Mouse (Mus musculus) E14TG2a.4 (cell line): ENCODE data around the gene Dab2ip.

Experiments used
- CTCF ChIP-seq: conservative IDR thresholded peaks from 2 replicates; pipeline ENCODE4 v1.5.1; 2014; ENCODE audit warnings: low read length
- NANOG ChIP-seq: IDR thresholded peaks from 2 replicates; pipeline ENCODE4 v1.6.1; 2014; ENCODE audit warnings: borderline replicate concordance, low read length, mixed read lengths

GRCm38 (mm10) chr2:35633392-35633791, 75.3 kb downstream of the Dab2ip start:
- peak; percentile 62; the same call in 1 of the 2 replicates for TF ChIP-seq CTCF
- TF ChIP-seq NANOG, result no peak
